ENCODE assay signal across 17 mouse cellular contexts in the genomic region with DNA sequence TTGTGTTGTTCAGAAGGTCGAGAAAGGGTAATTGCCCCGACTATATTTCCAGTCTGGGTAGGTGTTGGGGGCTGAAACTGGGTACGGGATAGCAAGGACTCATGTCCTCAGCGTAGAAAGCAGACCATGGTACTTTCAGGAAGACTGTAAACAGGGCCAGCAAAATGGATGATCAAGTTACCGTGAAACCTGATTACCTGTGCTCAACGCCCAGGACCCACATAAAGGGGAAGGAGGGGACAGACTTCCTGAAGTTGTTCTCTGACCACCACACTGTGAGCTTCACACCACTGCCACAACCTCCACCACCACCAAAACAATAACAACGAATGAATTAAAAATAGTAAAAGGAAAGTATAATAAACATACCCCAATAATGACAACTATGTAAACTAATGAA. TPM values are rescaled to one million over a fixed set of nuclear protein-coding genes. Genes with fewer than 3 reads are reported as not detected.
DNase-seq lines count a peak whose midpoint lies in the region; ATAC-seq and TF ChIP-seq lines count a peak whose summit lies in the region.
"Had no signal": no experiment of that assay in that cellular context is flagged by ENCODE, and none has a peak within 500 bp of the region (broad histone marks: within the 10 kb centered on the region; RNA-seq: fewer than 3 reads in every experiment).

No protein-coding gene starts in this region.

- TF ChIP-seq CTCF in forebrain, postnatal 0 days (IDR thresholded peaks at IDR 0.05; ENCODE audit: low read depth), result no peak

- WGBS in forebrain, embryonic 15.5 days, result 52% methylated on average over 7 of the region's 7 CpGs
- WGBS in forebrain, postnatal 0 days, result 49% methylated on average over 7 of the region's 7 CpGs
- WGBS in kidney, embryonic 14.5 days, result 29% methylated on average over 7 of the region's 7 CpGs
- 40% methylated on average over 7 of the region's 7 CpGs for WGBS in embryonic facial prominence, embryonic 14.5 days

- DNase-seq in forebrain, postnatal 0 days, result no peak
- DNase-seq in kidney, postnatal 25 days, result no peak
- peak; percentile 49 for DNase-seq in A20 (ENCODE audit: low read depth, low spot score)
- peak; percentile 14 for DNase-seq in embryonic facial prominence, embryonic 14.5 days (ENCODE audit: low spot score)
- DNase-seq: adrenal gland, adult 2 months; adrenal gland, postnatal 25 days; cerebellum, adult 18-20 months; cerebellum, adult 9-11 months; cerebellum, postnatal 36 days; gastrocnemius, postnatal 10 days; heart, adult 18-20 months; heart, postnatal 10 days had no signal

- no peak for ATAC-seq in forebrain, embryonic 15.5 days (replicated peaks)
- ATAC-seq in forebrain, postnatal 0 days, result no peak
- ATAC-seq in kidney, embryonic 14.5 days (ENCODE audit: low FRiP score, low TSS enrichment), result no peak
- ATAC-seq in embryonic facial prominence, embryonic 14.5 days (ENCODE audit: low read depth), result no peak
- ATAC-seq: intestine, embryonic 16.5 days had no signal

- no peaks in the 10 kb centered on the region for H3K27me3 ChIP-seq in forebrain, embryonic 15.5 days
- no peaks in the 10 kb centered on the region for H3K27me3 ChIP-seq in forebrain, postnatal 0 days (ENCODE audit: insufficient read depth, low read length)
- H3K27me3 ChIP-seq in kidney, embryonic 14.5 days (ENCODE audit: control insufficient read depth, insufficient read depth, low read length), result no peaks in the 10 kb centered on the region
- H3K27me3 ChIP-seq in embryonic facial prominence, embryonic 14.5 days (replicated peaks; ENCODE audit: control insufficient read depth, insufficient read depth, low read length), result no peaks in the 10 kb centered on the region
- H3K27me3 ChIP-seq: forebrain, embryonic 13.5 days had no signal

- peaks cover 25% of the 10 kb centered on the region for H3K4me1 ChIP-seq in forebrain, embryonic 15.5 days
- H3K4me1 ChIP-seq in forebrain, postnatal 0 days (ENCODE audit: insufficient read depth), result no peaks in the 10 kb centered on the region
- no peaks in the 10 kb centered on the region for H3K4me1 ChIP-seq in kidney, embryonic 14.5 days (ENCODE audit: control insufficient read depth, insufficient read depth, low read length)
- no peaks in the 10 kb centered on the region for H3K4me1 ChIP-seq in embryonic facial prominence, embryonic 14.5 days (ENCODE audit: control insufficient read depth, insufficient read depth, low read length)
- H3K4me1 ChIP-seq: heart, embryonic 10.5 days had no signal

- no peak overlapping the region for H3K4me2 ChIP-seq in forebrain, embryonic 15.5 days (replicated peaks)
- H3K4me2 ChIP-seq in forebrain, postnatal 0 days (ENCODE audit: low read depth), result no peak overlapping the region
- peak overlapping the region; percentile 22; the same call in 1 of the 2 replicates for H3K4me2 ChIP-seq in kidney, embryonic 14.5 days (replicated peaks; ENCODE audit: low read depth, low read length)
- H3K4me2 ChIP-seq in embryonic facial prominence, embryonic 14.5 days (ENCODE audit: low read depth, low read length), result no peak overlapping the region
- H3K4me2 ChIP-seq: forebrain, embryonic 13.5 days had no signal

- H3K36me3 ChIP-seq in forebrain, embryonic 15.5 days, result no peaks in the 10 kb centered on the region
- no peaks in the 10 kb centered on the region for H3K36me3 ChIP-seq in forebrain, postnatal 0 days (ENCODE audit: insufficient read depth)
- H3K36me3 ChIP-seq in kidney, embryonic 14.5 days (ENCODE audit: control insufficient read depth, insufficient read depth, low read length), result no peaks in the 10 kb centered on the region
- no peaks in the 10 kb centered on the region for H3K36me3 ChIP-seq in embryonic facial prominence, embryonic 14.5 days (ENCODE audit: control insufficient read depth, insufficient read depth, low read length)
- H3K36me3 ChIP-seq: heart, embryonic 10.5 days had no signal

- no peak overlapping the region for H3K9ac ChIP-seq in forebrain, embryonic 15.5 days (replicated peaks)
- no peak overlapping the region for H3K9ac ChIP-seq in forebrain, postnatal 0 days
- H3K9ac ChIP-seq in kidney, embryonic 14.5 days (ENCODE audit: low read depth, low read length), result no peak overlapping the region
- no peak overlapping the region for H3K9ac ChIP-seq in embryonic facial prominence, embryonic 14.5 days (ENCODE audit: low read depth, low read length)
- H3K9ac ChIP-seq: forebrain, embryonic 13.5 days had no signal

- no peaks in the 10 kb centered on the region for H3K9me3 ChIP-seq in forebrain, embryonic 15.5 days
- H3K9me3 ChIP-seq in forebrain, postnatal 0 days (ENCODE audit: low read length), result no peaks in the 10 kb centered on the region
- H3K9me3 ChIP-seq in kidney, embryonic 14.5 days (ENCODE audit: control insufficient read depth, low read length), result no peaks in the 10 kb centered on the region
- no peaks in the 10 kb centered on the region for H3K9me3 ChIP-seq in embryonic facial prominence, embryonic 14.5 days (ENCODE audit: control insufficient read depth, low read length)
- H3K9me3 ChIP-seq: forebrain, embryonic 13.5 days; heart, embryonic 10.5 days had no signal

- peak overlapping the region; percentile 40; the same call in 1 of the 2 replicates for H3K27ac ChIP-seq in forebrain, embryonic 15.5 days (replicated peaks)
- no peak overlapping the region for H3K27ac ChIP-seq in forebrain, postnatal 0 days (ENCODE audit: low read depth, low read length)
- H3K27ac ChIP-seq in kidney, embryonic 14.5 days (ENCODE audit: low read depth, low read length), result no peak overlapping the region
- H3K27ac ChIP-seq in embryonic facial prominence, embryonic 14.5 days (replicated peaks; ENCODE audit: low read depth, low read length), result no peak overlapping the region
- H3K27ac ChIP-seq: heart, embryonic 10.5 days had no signal

- H3K4me3 ChIP-seq in forebrain, embryonic 15.5 days, result no peak overlapping the region
- no peak overlapping the region for H3K4me3 ChIP-seq in forebrain, postnatal 0 days (ENCODE audit: low read depth, low read length)
- H3K4me3 ChIP-seq in kidney, embryonic 14.5 days (ENCODE audit: low read length), result no peak overlapping the region
- no peak overlapping the region for H3K4me3 ChIP-seq in embryonic facial prominence, embryonic 14.5 days (ENCODE audit: low read depth, low read length)
- H3K4me3 ChIP-seq: forebrain, embryonic 13.5 days; heart, embryonic 10.5 days had no signal

RNA-seq across cellular contexts. Expression of a gene that starts 42.1 kb away (rescaled TPM):
- 11.5 and 12.9 TPM in 2 replicates for polyA plus RNA-seq in forebrain, embryonic 15.5 days (2015; fragmentation: Nextera tagmentation; extraction: Ambion mirVana)
- 13.5 and 14.6 TPM in 2 replicates for total RNA-seq in forebrain, postnatal 0 days (2014; rRNA removed)
- 3.8 and 6.7 TPM in 2 replicates for polyA plus RNA-seq in forebrain, postnatal 0 days (2015; fragmentation: Nextera tagmentation; extraction: Ambion mirVana)
- 6.6 and 11.3 TPM in 2 replicates for polyA plus RNA-seq in kidney, embryonic 14.5 days (2014; fragmentation: Nextera tagmentation; extraction: Ambion mirVana)
- polyA plus RNA-seq in embryonic facial prominence, embryonic 14.5 days (2014; fragmentation: Nextera tagmentation; extraction: Ambion mirVana), result 11.7 and 12.0 TPM in 2 replicates

RNA-seq across cellular contexts. Expression of a gene that starts 56.3 kb away (rescaled TPM):
- polyA plus RNA-seq in forebrain, embryonic 15.5 days (2015; fragmentation: Nextera tagmentation; extraction: Ambion mirVana), result 40.5 and 44.4 TPM in 2 replicates
- total RNA-seq in forebrain, postnatal 0 days (2014; rRNA removed), result 19.5 and 35.1 TPM in 2 replicates
- polyA plus RNA-seq in forebrain, postnatal 0 days (2015; fragmentation: Nextera tagmentation; extraction: Ambion mirVana), result 28.4 and 39.1 TPM in 2 replicates
- 20.5 and 23.3 TPM in 2 replicates for polyA plus RNA-seq in kidney, embryonic 14.5 days (2014; fragmentation: Nextera tagmentation; extraction: Ambion mirVana)
- 26.6 and 31.8 TPM in 2 replicates for polyA plus RNA-seq in embryonic facial prominence, embryonic 14.5 days (2014; fragmentation: Nextera tagmentation; extraction: Ambion mirVana)

Comparison
In these comparisons a context has a peak if more than half of its experiments do, and no peak if none do; other contexts are left out.
1. DNase-seq: peak in A20 (single experiment) and embryonic facial prominence, embryonic 14.5 days (single experiment); none in forebrain, postnatal 0 days (single experiment) and kidney, postnatal 25 days (0 of 2).